Mouse (Mus musculus) MEL (cell line): ENCODE results near the gene Umad1.

Experiments used
- CTCF ChIP-seq, 3 experiments: IDR thresholded peaks in 2 of 3; conservative IDR thresholded peaks in 1 of 3; 2 replicates each; pipeline ENCODE4 v1.5.1; 2011 to 2012; ENCODE audit warnings: low read length in 3 of 3, low read depth in 2 of 3, mild to moderate bottlenecking in 2 of 3, improper control_type of control experiment in 1 of 3, inconsistent platforms in 1 of 3, mixed read lengths in 1 of 3, moderate library complexity in 1 of 3; ENCODE audit not compliant: control insufficient read depth in 1 of 3, insufficient read depth in 1 of 3, poor library complexity in 1 of 3, severe bottlenecking in 1 of 3
- EP300 ChIP-seq, 2 experiments: IDR thresholded peaks; 2 replicates each; pipeline ENCODE4 v1.6.1; 2011; ENCODE audit warnings: improper control_type of control experiment in 2 of 2, low read length in 2 of 2, low read depth in 1 of 2, mild to moderate bottlenecking in 1 of 2
- ETS1 ChIP-seq: IDR thresholded peaks from 2 replicates; pipeline ENCODE4 v1.6.1; 2012; ENCODE audit warnings: low read depth, mild to moderate bottlenecking, inconsistent platforms, low read length, improper control_type of control experiment, moderate library complexity
- GATA1 ChIP-seq: IDR thresholded peaks from 2 replicates; pipeline ENCODE4 v1.6.1; 2011; ENCODE audit warnings: low read depth, low read length, improper control_type of control experiment
- JUND ChIP-seq: IDR thresholded peaks from 2 replicates; pipeline ENCODE4 v1.6.1; 2011; ENCODE audit warnings: low read depth, mild to moderate bottlenecking, improper control_type of control experiment, low read length
- MAX ChIP-seq: IDR thresholded peaks from 2 replicates; pipeline ENCODE4 v1.6.1; 2011; ENCODE audit warnings: low read length, improper control_type of control experiment
- POLR2A ChIP-seq, 2 experiments: IDR thresholded peaks; 2 replicates each; pipeline ENCODE4 v1.6.1; 2011 to 2012; ENCODE audit warnings: low read length in 2 of 2, mild to moderate bottlenecking in 2 of 2, control low read depth in 1 of 2, improper control_type of control experiment in 1 of 2, low read depth in 1 of 2, moderate library complexity in 1 of 2; ENCODE audit not compliant: control insufficient read depth in 1 of 2, insufficient read depth in 1 of 2, poor library complexity in 1 of 2
- SIN3A ChIP-seq: IDR thresholded peaks from 2 replicates; pipeline ENCODE4 v1.6.1; 2012; ENCODE audit warnings: low read length, improper control_type of control experiment, inconsistent platforms
- SMC3 ChIP-seq: IDR thresholded peaks from 2 replicates; pipeline ENCODE4 v1.6.1; 2011; ENCODE audit warnings: low read depth, low read length, improper control_type of control experiment
- UBTF ChIP-seq: IDR thresholded peaks from 2 replicates; pipeline ENCODE4 v1.6.1; 2012; ENCODE audit warnings: low read depth, mild to moderate bottlenecking, inconsistent platforms, low read length, improper control_type of control experiment, moderate library complexity, borderline replicate concordance; ENCODE audit not compliant: insufficient read depth
- USF2 ChIP-seq, 2 experiments: IDR thresholded peaks; 2 replicates each; pipeline ENCODE4 v1.6.1; 2011 to 2012; ENCODE audit warnings: improper control_type of control experiment in 2 of 2, low read length in 2 of 2, borderline replicate concordance in 1 of 2, inconsistent platforms in 1 of 2, low read depth in 1 of 2, mild to moderate bottlenecking in 1 of 2; ENCODE audit not compliant: insufficient read depth in 1 of 2
- ZKSCAN1 ChIP-seq: IDR thresholded peaks from 2 replicates; pipeline ENCODE4 v1.6.1; 2012; ENCODE audit warnings: low read depth, mild to moderate bottlenecking, inconsistent platforms, low read length, improper control_type of control experiment, moderate library complexity

DNA sequence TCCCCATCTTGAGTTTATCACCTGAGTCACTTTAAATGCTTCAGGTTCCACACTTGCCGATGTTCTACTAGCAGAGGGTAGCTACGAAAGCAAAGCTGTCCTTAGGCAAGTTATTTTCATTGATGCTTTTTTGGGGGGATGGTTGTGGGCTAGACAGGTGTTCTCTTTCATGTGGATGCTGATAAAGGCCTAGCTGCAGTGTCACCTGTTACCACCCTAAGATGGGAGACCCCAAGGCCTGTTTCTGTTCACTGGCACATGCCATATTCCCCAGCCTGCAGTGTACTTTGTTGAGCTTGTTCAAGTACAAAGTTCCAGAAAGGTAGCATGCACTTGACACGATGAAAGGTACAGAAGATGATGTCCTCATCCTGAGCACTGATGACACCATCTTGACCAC, 178.8 kb downstream of the Umad1 start:
- TF ChIP-seq CTCF (IDR thresholded peaks at IDR 0.05 in 2 of 3, conservative IDR thresholded peaks at IDR 0.05 in 1 of 3; ENCODE audit: control insufficient read depth in 1 of 3, insufficient read depth in 1 of 3, low read depth in 2 of 3, low read length in 3 of 3, poor library complexity in 1 of 3, severe bottlenecking in 1 of 3) = no peak
- no peak for TF ChIP-seq SMC3
- no peak for TF ChIP-seq ZKSCAN1
- TF ChIP-seq POLR2A (IDR thresholded peaks at IDR 0.05; ENCODE audit: control insufficient read depth in 1 of 2, insufficient read depth in 1 of 2, low read depth in 1 of 2, low read length in 2 of 2, poor library complexity in 1 of 2) = no peak
- TF ChIP-seq EP300 (IDR thresholded peaks at IDR 0.05; ENCODE audit: low read depth in 1 of 2, low read length in 2 of 2) = no peak
- no peak for TF ChIP-seq JUND
- TF ChIP-seq USF2 (IDR thresholded peaks at IDR 0.05; ENCODE audit: borderline replicate concordance in 1 of 2, insufficient read depth in 1 of 2, low read depth in 1 of 2, low read length in 2 of 2) = no peak
- no peak for TF ChIP-seq GATA1
- no peak for TF ChIP-seq MAX
- TF ChIP-seq ETS1 = no peak
- TF ChIP-seq UBTF = no peak
- TF ChIP-seq SIN3A = no peak
